32 mouse cellular contexts compared by ENCODE assay signal in genomic region chr1:188158675-188159074, GRCm38 (mm10).
"Had no signal": no experiment of that assay in that cellular context is flagged by ENCODE, and none has a peak within 500 bp of the region (broad histone marks: within the 10 kb centered on the region; RNA-seq: fewer than 3 reads in every experiment).

No protein-coding gene starts in this region.

- H3K4me3 ChIP-seq: heart, embryonic 10.5 days; heart, embryonic 12.5 days; heart, embryonic 15.5 days; hindbrain, embryonic 10.5 days; hindbrain, embryonic 12.5 days; hindbrain, embryonic 13.5 days; hindbrain, embryonic 15.5 days; intestine, embryonic 15.5 days; kidney, embryonic 15.5 days; layer of hippocampus, adult 2 months had no signal

- H3K4me1 ChIP-seq: intestine, embryonic 15.5 days; kidney, embryonic 15.5 days had no signal

- H3K27me3 ChIP-seq: heart, embryonic 12.5 days; heart, embryonic 15.5 days; hindbrain, embryonic 12.5 days; hindbrain, embryonic 15.5 days; intestine, embryonic 15.5 days; kidney, embryonic 15.5 days had no signal

- DNase-seq: heart, postnatal 10 days; heart, postnatal 14 days; heart, postnatal 36 days; heart, postnatal 4 days; kidney, adult 11 months; kidney, adult 18-20 months; kidney, adult 2 months; kidney, adult 8-10 months; kidney, adult 9 months; kidney, postnatal 10 days; kidney, postnatal 14 days; kidney, postnatal 4 days; layer of hippocampus, adult 9-11 months; layer of hippocampus, postnatal 36 days had no signal

- ATAC-seq: hindbrain, embryonic 16.5 days; hindbrain, postnatal 0 days; inflammation-experienced regulatory T-cells, adult 6 months; intestine, embryonic 15.5 days; intestine, embryonic 16.5 days; intestine, postnatal 0 days had no signal

- H3K9ac ChIP-seq: heart, embryonic 12.5 days; heart, embryonic 15.5 days; hindbrain, embryonic 12.5 days; hindbrain, embryonic 13.5 days; hindbrain, embryonic 14.5 days; hindbrain, embryonic 15.5 days; intestine, embryonic 15.5 days; kidney, embryonic 15.5 days had no signal

- H3K27ac ChIP-seq: heart, embryonic 10.5 days; heart, embryonic 15.5 days; hindbrain, embryonic 10.5 days; hindbrain, embryonic 12.5 days; hindbrain, embryonic 13.5 days; hindbrain, embryonic 14.5 days; hindbrain, embryonic 15.5 days; hindbrain, postnatal 0 days; intestine, embryonic 15.5 days; kidney, embryonic 15.5 days; kidney, postnatal 0 days; layer of hippocampus, adult 2 months had no signal

- H3K9me3 ChIP-seq: heart, embryonic 10.5 days; heart, embryonic 12.5 days; heart, embryonic 15.5 days; hindbrain, embryonic 10.5 days; hindbrain, embryonic 12.5 days; hindbrain, embryonic 13.5 days; hindbrain, embryonic 15.5 days; intestine, embryonic 15.5 days; kidney, embryonic 15.5 days had no signal

- H3K36me3 ChIP-seq: heart, embryonic 10.5 days; heart, embryonic 12.5 days; heart, embryonic 15.5 days; hindbrain, embryonic 10.5 days; hindbrain, embryonic 12.5 days; hindbrain, embryonic 13.5 days; hindbrain, embryonic 15.5 days; intestine, embryonic 15.5 days; kidney, embryonic 15.5 days had no signal

- H3K4me2 ChIP-seq: heart, embryonic 11.5 days; heart, embryonic 12.5 days; heart, embryonic 15.5 days; hindbrain, embryonic 12.5 days; hindbrain, embryonic 13.5 days; hindbrain, embryonic 14.5 days; hindbrain, embryonic 15.5 days; intestine, embryonic 15.5 days; kidney, embryonic 15.5 days had no signal
